Mouse (Mus musculus) cerebellum, adult 9-11 months (tissue): ENCODE data around the gene Magix.

Experiments
- DNase-seq: peaks from one replicate; pipeline ENCODE4 v3.0.0; 2022

Magix gene

GRCm38 (mm10) chrX:7673578-7674281 lies 7.3 kb downstream of the Magix start:
- DNase-seq: no peak

GRCm38 (mm10) chrX:7672739-7673138 lies 8.3 kb downstream of the Magix start:
- DNase-seq: no peak

- no peak for DNase-seq
Observed at GRCm38 (mm10) chrX:7670921-7671623, 10.0 kb downstream of the Magix start, which contains the start of gene Plp2. TSS of gene Plp2 (minus strand) at chrX:7671390.

GRCm38 (mm10) chrX:7670390-7670881 lies 10.6 kb downstream of the Magix start:
- DNase-seq: peak; percentile 62

- no peak for DNase-seq
Observed at GRCm38 (mm10) chrX:7665739-7666502, 15.1 kb downstream of the Magix start.

- peak; percentile 91 for DNase-seq
Observed at GRCm38 (mm10) chrX:7664791-7665190, 16.3 kb downstream of the Magix start.

- DNase-seq: no peak
Observed at GRCm38 (mm10) chrX:7662936-7663335, 18.1 kb downstream of the Magix start.

GRCm38 (mm10) chrX:7661086-7661485 lies 20.0 kb downstream of the Magix start:
- no peak for DNase-seq

GRCm38 (mm10) chrX:7658785-7659589 lies 22.1 kb downstream of the Magix start:
- DNase-seq: no peak

GRCm38 (mm10) chrX:7658031-7658784 lies 22.8 kb downstream of the Magix start:
- DNase-seq: no peak

- no peak for DNase-seq
Observed at GRCm38 (mm10) chrX:7657221-7657639, 23.8 kb downstream of the Magix start, which contains the start of gene Prickle3. TSS of gene Prickle3 (plus strand) at chrX:7657260.

GRCm38 (mm10) chrX:7648671-7649304 lies 32.3 kb downstream of the Magix start:
- DNase-seq: peak; percentile 77

GRCm38 (mm10) chrX:7645349-7645748 lies 35.7 kb downstream of the Magix start:
- DNase-seq: peak; percentile 75

- peak; percentile 55 for DNase-seq
Observed at GRCm38 (mm10) chrX:7640785-7641184, 40.3 kb downstream of the Magix start.

- DNase-seq: peak; percentile 63
Observed at GRCm38 (mm10) chrX:7639536-7640325, 41.3 kb downstream of the Magix start.

- peak; percentile 92 for DNase-seq
Observed at GRCm38 (mm10) chrX:7638401-7639091, 42.5 kb downstream of the Magix start, which contains the start of gene Syp. TSS of gene Syp (plus strand) at chrX:7638471.

GRCm38 (mm10) chrX:7635101-7635500 lies 46.0 kb downstream of the Magix start:
- DNase-seq: no peak

GRCm38 (mm10) chrX:7632560-7632959 lies 48.5 kb downstream of the Magix start:
- no peak for DNase-seq
